8 mouse cellular contexts compared by ENCODE assay signal in genomic region chr7:108966742-108967362, GRCm38 (mm10). TPM values are rescaled to one million over a fixed set of nuclear protein-coding genes. Genes with fewer than 3 reads are reported as not detected.
DNase-seq lines count a peak whose midpoint lies in the region; ATAC-seq and TF ChIP-seq lines count a peak whose summit lies in the region.

No protein-coding gene starts in this region.

- no peak overlapping the region for H3K27ac ChIP-seq in kidney, adult 2 months (ENCODE audit: insufficient read depth, low read depth, low read length)
- H3K27ac ChIP-seq in limb, embryonic 14.5 days (replicated peaks; ENCODE audit: low read depth, low read length): no peak overlapping the region
- H3K27ac ChIP-seq in midbrain, postnatal 0 days (ENCODE audit: low read depth, low read length): no peak overlapping the region

- peak; percentile 91 for ATAC-seq in CD4-positive, CD25-positive, alpha-beta regulatory T cell, adult 4 months
- peak; percentile 84 for ATAC-seq in activated CD4-positive, CD25-positive, alpha-beta regulatory T cell, adult 4 months
- peak; percentile 70 for ATAC-seq in limb, embryonic 14.5 days (ENCODE audit: low FRiP score, low read depth)
- ATAC-seq in midbrain, postnatal 0 days (ENCODE audit: low FRiP score): peak; percentile 66

- peak; percentile 89 for TF ChIP-seq CTCF in kidney, adult 2 months (conservative IDR thresholded peaks at IDR 0.05; ENCODE audit: insufficient read depth, insufficient read length, low read depth, low read length)
- TF ChIP-seq CTCF in midbrain, postnatal 0 days (IDR thresholded peaks at IDR 0.05): peak; percentile 93

- no peaks in the 10 kb centered on the region for H3K27me3 ChIP-seq in kidney, adult 2 months (replicated peaks; ENCODE audit: control insufficient read depth, insufficient read depth, low read length)
- no peaks in the 10 kb centered on the region for H3K27me3 ChIP-seq in limb, embryonic 14.5 days (ENCODE audit: control insufficient read depth, insufficient read depth, low read length)
- peaks cover 7% of the 10 kb centered on the region; the same call in 1 of the 2 replicates for H3K27me3 ChIP-seq in midbrain, postnatal 0 days (ENCODE audit: insufficient read depth, low read length)

- no peaks in the 10 kb centered on the region for H3K9me3 ChIP-seq in limb, embryonic 14.5 days (ENCODE audit: control insufficient read depth, low read length)
- no peaks in the 10 kb centered on the region for H3K9me3 ChIP-seq in midbrain, postnatal 0 days (ENCODE audit: low read length)

- DNase-seq in embryo, embryonic 10.5 days (ENCODE audit: low spot score): peak; percentile 86
- peak; percentile 6 for DNase-seq in gonadal fat pad, adult 2 months (ENCODE audit: low read depth)
- DNase-seq in kidney, adult 2 months: peak; percentile 65
- DNase-seq in limb, embryonic 14.5 days (ENCODE audit: low spot score): peak; percentile 62
- peak; percentile 87 for DNase-seq in midbrain, postnatal 0 days (ENCODE audit: low spot score)
- DNase-seq in thymus, postnatal 14 days: peak; percentile 44

- TF ChIP-seq POLR2A in kidney, adult 2 months (IDR thresholded peaks at IDR 0.05; ENCODE audit: low read depth, low read length): no peak
- no peak for TF ChIP-seq POLR2A in limb, embryonic 14.5 days (IDR thresholded peaks at IDR 0.05; ENCODE audit: borderline replicate concordance, extremely low read depth, insufficient read depth, insufficient read length)

- no peak overlapping the region for H3K9ac ChIP-seq in limb, embryonic 14.5 days (ENCODE audit: low read depth, low read length, severe bottlenecking)
- H3K9ac ChIP-seq in midbrain, postnatal 0 days (replicated peaks; ENCODE audit: low read length, poor library complexity, severe bottlenecking): no peak overlapping the region

- WGBS in kidney, adult 2 months: 26% methylated on average over 7 of the region's 7 CpGs
- 21% methylated on average over 7 of the region's 7 CpGs for WGBS in limb, embryonic 14.5 days
- 25% methylated on average over 7 of the region's 7 CpGs for WGBS in midbrain, postnatal 0 days

- no peaks in the 10 kb centered on the region for H3K36me3 ChIP-seq in kidney, adult 2 months (ENCODE audit: control insufficient read depth, insufficient read depth, low read length)
- H3K36me3 ChIP-seq in limb, embryonic 14.5 days (ENCODE audit: control insufficient read depth, insufficient read depth, low read length): no peaks in the 10 kb centered on the region
- H3K36me3 ChIP-seq in midbrain, postnatal 0 days (ENCODE audit: insufficient read depth, low read length): no peaks in the 10 kb centered on the region

- no peaks in the 10 kb centered on the region for H3K4me1 ChIP-seq in kidney, adult 2 months (ENCODE audit: control insufficient read depth, insufficient read depth, low read length)
- H3K4me1 ChIP-seq in limb, embryonic 14.5 days (ENCODE audit: control insufficient read depth, insufficient read depth, low read length): no peaks in the 10 kb centered on the region
- peaks cover 1% of the 10 kb centered on the region for H3K4me1 ChIP-seq in midbrain, postnatal 0 days (ENCODE audit: insufficient read depth, low read length)

- no peak overlapping the region for H3K4me2 ChIP-seq in limb, embryonic 14.5 days (replicated peaks; ENCODE audit: low read depth, low read length, severe bottlenecking)
- H3K4me2 ChIP-seq in midbrain, postnatal 0 days (ENCODE audit: low read depth, low read length, poor library complexity, severe bottlenecking): 0 out of 2 replicates have a peak overlapping the region, but pooled peaks have one; percentile 16

- no peak overlapping the region for H3K4me3 ChIP-seq in kidney, adult 2 months (ENCODE audit: insufficient read depth, low read depth, low read length)
- no peak overlapping the region for H3K4me3 ChIP-seq in limb, embryonic 14.5 days (replicated peaks; ENCODE audit: low read length)
- H3K4me3 ChIP-seq in midbrain, postnatal 0 days (ENCODE audit: low read depth, low read length): no peak overlapping the region

RNA-seq across cellular contexts. Expression of gene Tub, which starts 16.7 kb away (rescaled TPM):
- under 1 TPM; 0.34 to 0.37 TPM for polyA plus RNA-seq in CD4-positive, CD25-positive, alpha-beta regulatory T cell, adult 4 months (2017; shearing (Covaris generic))
- under 1 TPM; 0.24 to 0.29 TPM for polyA plus RNA-seq in activated CD4-positive, CD25-positive, alpha-beta regulatory T cell, adult 4 months (2017; shearing (Covaris generic))
- polyA plus RNA-seq in gonadal fat pad, adult 2 months (2012; rRNA removed): 0.20 and 0.49 TPM in 2 replicates
- polyA plus RNA-seq in kidney, adult 2 months (2012; rRNA removed): 0.31 and 0.52 TPM in 2 replicates
- 14.1 and 15.5 TPM in 2 replicates for polyA plus RNA-seq in limb, embryonic 14.5 days (2012; rRNA removed)
- 4.0 TPM in 2 replicates for polyA plus RNA-seq in limb, embryonic 14.5 days (2014; fragmentation: Nextera tagmentation; extraction: Ambion mirVana)
- 159 and 207 TPM in 2 replicates for total RNA-seq in midbrain, postnatal 0 days (2014; rRNA removed)
- polyA plus RNA-seq in midbrain, postnatal 0 days (2015; fragmentation: Nextera tagmentation; extraction: Ambion mirVana): 42.8 and 44.3 TPM in 2 replicates

RNA-seq across cellular contexts. Expression of gene Eif3f, which starts 32.6 kb away (rescaled TPM):
- 10 to 100 TPM; 15.8 to 47.3 TPM for polyA plus RNA-seq in CD4-positive, CD25-positive, alpha-beta regulatory T cell, adult 4 months (2017; shearing (Covaris generic))
- polyA plus RNA-seq in activated CD4-positive, CD25-positive, alpha-beta regulatory T cell, adult 4 months (2017; shearing (Covaris generic)): 10 to 100 TPM; 34.6 to 48.4 TPM
- polyA plus RNA-seq in gonadal fat pad, adult 2 months (2012; rRNA removed): 96.4 and 177 TPM in 2 replicates
- polyA plus RNA-seq in kidney, adult 2 months (2012; rRNA removed): 83.2 and 101 TPM in 2 replicates
- polyA plus RNA-seq in limb, embryonic 14.5 days (2012; rRNA removed): 122 and 141 TPM in 2 replicates
- 120 and 123 TPM in 2 replicates for polyA plus RNA-seq in limb, embryonic 14.5 days (2014; fragmentation: Nextera tagmentation; extraction: Ambion mirVana)
- 121 TPM in 2 replicates for total RNA-seq in midbrain, postnatal 0 days (2014; rRNA removed)
- 73.9 and 77.8 TPM in 2 replicates for polyA plus RNA-seq in midbrain, postnatal 0 days (2015; fragmentation: Nextera tagmentation; extraction: Ambion mirVana)

RNA-seq across cellular contexts. Expression of gene Nlrp10, which starts 36.9 kb away (rescaled TPM):
- under 1 TPM in 1 of 2 experiments, not detected in 1; 0.22 TPM for polyA plus RNA-seq in CD4-positive, CD25-positive, alpha-beta regulatory T cell, adult 4 months (2017; shearing (Covaris generic))
- under 1 TPM; 0.07 to 0.19 TPM for polyA plus RNA-seq in activated CD4-positive, CD25-positive, alpha-beta regulatory T cell, adult 4 months (2017; shearing (Covaris generic))
- polyA plus RNA-seq in gonadal fat pad, adult 2 months (2012; rRNA removed): 0.31 and 0.34 TPM in 2 replicates
- 0.03 TPM in 2 replicates for polyA plus RNA-seq in kidney, adult 2 months (2012; rRNA removed)
- 0.10 and 0.19 TPM in 2 replicates for polyA plus RNA-seq in limb, embryonic 14.5 days (2012; rRNA removed)
- polyA plus RNA-seq in limb, embryonic 14.5 days (2014; fragmentation: Nextera tagmentation; extraction: Ambion mirVana): 0.10 and 0.25 TPM in 2 replicates
- 0.22 TPM in 1 of 2 replicates, not detected in the other for total RNA-seq in midbrain, postnatal 0 days (2014; rRNA removed)
- not detected in 2 replicates for polyA plus RNA-seq in midbrain, postnatal 0 days (2015; fragmentation: Nextera tagmentation; extraction: Ambion mirVana)

Comparison
In these comparisons a context has a peak if more than half of its experiments do, and no peak if none do; other contexts are left out.
1. DNase-seq: peak in every context shown above with its lines; median percentile 87 in midbrain, postnatal 0 days; 86 in embryo, embryonic 10.5 days; 65 in kidney, adult 2 months; 62 in limb, embryonic 14.5 days; 44 in thymus, postnatal 14 days; 6 in gonadal fat pad, adult 2 months.